Mouse (Mus musculus): ENCODE results near the gene Clip2. TPM values are rescaled to one million over a fixed set of nuclear protein-coding genes. Genes with fewer than 3 reads are reported as not detected.
A peak's percentile ranks its signal among the peaks of the same experiment; 100 is the strongest.

Gene Clip2
- total and polyA plus RNA-seq, 3 experiments: 3.5 to 7.4 TPM; not detected in 1

DNA sequence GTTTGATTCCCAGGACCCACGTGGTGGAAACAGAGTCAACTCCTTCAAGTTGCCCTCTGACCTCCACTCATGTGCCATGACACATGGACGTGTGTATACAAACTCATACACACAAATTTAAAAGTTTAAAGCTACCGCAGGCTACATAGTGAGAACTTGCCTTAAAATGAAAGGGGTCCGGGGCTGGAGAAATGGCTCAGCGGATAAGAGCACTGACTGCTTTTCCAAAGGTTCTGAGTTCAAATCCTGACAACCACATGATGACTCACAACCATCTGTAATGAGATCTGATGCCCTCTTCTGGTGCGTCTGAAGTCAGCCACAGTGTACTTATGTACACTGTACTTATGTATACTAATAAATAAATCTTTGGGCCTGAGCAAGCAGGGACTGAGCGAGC is 93.1 kb downstream of the Clip2 start:
- Histone ChIP-seq H3K79me2 (ENCODE audit: control insufficient read depth, insufficient read depth, low read length, poor library complexity) (peaks cover 15% of the 10 kb centered on the region), H3K4me1 (ENCODE audit: control insufficient read depth in 1 of 2, insufficient read depth in 2 of 2, low read length in 2 of 2) (peaks cover 0 to 26% of the 10 kb centered on the region in 2 experiments; a peak in 2 of 4 replicates), H3K27me3 (ENCODE audit: control insufficient read depth in 1 of 2, insufficient read depth in 2 of 2, low read length in 2 of 2) (no peaks in the 10 kb centered on the region), H3K4me3 (ENCODE audit: control insufficient read depth in 1 of 2, insufficient read depth in 1 of 2, low read depth in 2 of 2, low read length in 2 of 2) (no peak overlapping the region), H3K36me3 (ENCODE audit: control insufficient read depth in 1 of 2, insufficient read depth in 2 of 2, low read length in 2 of 2) (peaks cover 0 to 6% of the 10 kb centered on the region in 2 experiments; a peak in 2 of 4 replicates), H3K27ac (ENCODE audit: control insufficient read depth, low read depth, low read length) (no peak overlapping the region), H3K9me3 (replicated peaks; ENCODE audit: insufficient read depth, low read length) (no peaks in the 10 kb centered on the region), H3K9ac (ENCODE audit: control insufficient read depth, low read depth, low read length, poor library complexity, severe bottlenecking) (no peak overlapping the region)
- no peak for DNase-seq (ENCODE audit: low read depth, low spot score)
- TF ChIP-seq USF1 (IDR thresholded peaks at IDR 0.05; ENCODE audit: low read depth, low read length) (no peak), KAT2A (conservative IDR thresholded peaks at IDR 0.05; ENCODE audit: low read depth, low read length) (no peak)

DNA sequence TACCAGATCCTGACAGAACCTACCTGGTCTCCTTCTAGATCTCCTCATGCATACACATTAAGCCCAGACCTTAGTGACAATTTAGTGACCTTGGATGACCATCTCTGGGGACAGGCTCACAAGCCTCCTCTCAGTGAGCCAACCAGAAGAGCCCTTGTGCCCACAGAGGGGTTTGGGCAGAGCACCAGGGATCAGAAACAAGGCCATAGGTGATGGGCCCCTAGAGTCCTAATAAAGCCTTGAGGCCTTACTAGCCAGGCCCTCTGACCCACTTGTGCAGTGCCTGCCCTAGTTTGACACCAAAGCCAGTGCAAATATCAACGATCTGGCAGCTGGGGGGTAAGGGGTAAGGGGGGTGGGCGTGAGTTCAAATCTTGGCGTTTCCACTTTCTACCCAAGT is 93.8 kb downstream of the Clip2 start:
- TF ChIP-seq CTCF (IDR thresholded peaks at IDR 0.05 in 2 of 3, conservative IDR thresholded peaks at IDR 0.05 in 1 of 3; ENCODE audit: control insufficient read depth in 1 of 3, insufficient read depth in 1 of 3, low read depth in 2 of 3, low read length in 3 of 3, poor library complexity in 1 of 3, severe bottlenecking in 1 of 3) (no peak), RCOR1 (IDR thresholded peaks at IDR 0.05; ENCODE audit: low read depth, low read length) (no peak), ZMIZ1 (IDR thresholded peaks at IDR 0.05; ENCODE audit: low read depth, low read length) (no peak)
- no peaks in the 10 kb centered on the region for H3K9me3 ChIP-seq (replicated peaks; ENCODE audit: insufficient read depth, low read length)
- DNase-seq (ENCODE audit: low read depth, low spot score): no peak

DNA sequence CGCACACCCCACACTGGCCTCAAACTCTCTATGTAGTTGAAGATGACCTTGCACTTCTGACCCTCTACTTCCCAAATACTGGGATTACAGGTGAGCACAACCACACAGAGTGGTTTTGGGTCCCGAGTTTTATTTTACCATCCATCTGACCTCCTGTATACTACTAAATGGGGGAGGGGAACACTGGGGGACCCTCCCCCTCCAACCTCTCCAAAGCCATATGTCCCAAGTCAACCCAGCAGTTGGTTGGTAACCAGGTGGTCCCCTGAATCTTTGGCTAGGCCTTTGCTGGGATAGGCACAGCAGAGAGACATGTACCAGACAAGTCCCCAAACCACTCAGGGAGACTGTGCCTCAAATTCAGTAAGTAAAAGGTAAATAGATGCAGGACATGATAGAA is 94.9 kb downstream of the Clip2 start:
- Histone ChIP-seq H3K27me3 (ENCODE audit: control insufficient read depth in 1 of 2, insufficient read depth in 2 of 2, low read length in 2 of 2) (no peaks in the 10 kb centered on the region), H3K36me3 (ENCODE audit: control insufficient read depth in 1 of 2, insufficient read depth in 2 of 2, low read length in 2 of 2) (peaks cover 0 to 6% of the 10 kb centered on the region in 2 experiments; a peak in 2 of 4 replicates), H3K4me1 (ENCODE audit: control insufficient read depth in 1 of 2, insufficient read depth in 2 of 2, low read length in 2 of 2) (peaks cover 0 to 26% of the 10 kb centered on the region in 2 experiments; a peak in 2 of 4 replicates), H3K79me2 (ENCODE audit: control insufficient read depth, insufficient read depth, low read length, poor library complexity) (peaks cover 15% of the 10 kb centered on the region), H3K27ac (ENCODE audit: control insufficient read depth, low read depth, low read length) (no peak overlapping the region), H3K9ac (ENCODE audit: control insufficient read depth, low read depth, low read length, poor library complexity, severe bottlenecking) (no peak overlapping the region), H3K9me3 (replicated peaks; ENCODE audit: insufficient read depth, low read length) (no peaks in the 10 kb centered on the region), H3K4me3 (ENCODE audit: control insufficient read depth in 1 of 2, insufficient read depth in 1 of 2, low read depth in 2 of 2, low read length in 2 of 2) (no peak overlapping the region)
- TF ChIP-seq SMC3 (IDR thresholded peaks at IDR 0.05; ENCODE audit: low read depth, low read length): no peak
- DNase-seq (ENCODE audit: low read depth, low spot score): no peak

More for the DNA sequence above, 93.8 kb downstream of the Clip2 start:
- H3K36me3 ChIP-seq (ENCODE audit: control insufficient read depth in 1 of 2, insufficient read depth in 2 of 2, low read length in 2 of 2): peaks cover 0 to 6% of the 10 kb centered on the region in 2 experiments; a peak in 2 of 4 replicates
- H3K27ac ChIP-seq (ENCODE audit: control insufficient read depth, low read depth, low read length): no peak overlapping the region
- H3K4me1 ChIP-seq (ENCODE audit: control insufficient read depth in 1 of 2, insufficient read depth in 2 of 2, low read length in 2 of 2): peaks cover 0 to 26% of the 10 kb centered on the region in 2 experiments; a peak in 2 of 4 replicates
- H3K9ac ChIP-seq (ENCODE audit: control insufficient read depth, low read depth, low read length, poor library complexity, severe bottlenecking): no peak overlapping the region
- no peak overlapping the region for H3K4me3 ChIP-seq (ENCODE audit: control insufficient read depth in 1 of 2, insufficient read depth in 1 of 2, low read depth in 2 of 2, low read length in 2 of 2)
- H3K27me3 ChIP-seq (ENCODE audit: control insufficient read depth in 1 of 2, insufficient read depth in 2 of 2, low read length in 2 of 2): no peaks in the 10 kb centered on the region
- H3K79me2 ChIP-seq (ENCODE audit: control insufficient read depth, insufficient read depth, low read length, poor library complexity): peaks cover 15% of the 10 kb centered on the region

DNA sequence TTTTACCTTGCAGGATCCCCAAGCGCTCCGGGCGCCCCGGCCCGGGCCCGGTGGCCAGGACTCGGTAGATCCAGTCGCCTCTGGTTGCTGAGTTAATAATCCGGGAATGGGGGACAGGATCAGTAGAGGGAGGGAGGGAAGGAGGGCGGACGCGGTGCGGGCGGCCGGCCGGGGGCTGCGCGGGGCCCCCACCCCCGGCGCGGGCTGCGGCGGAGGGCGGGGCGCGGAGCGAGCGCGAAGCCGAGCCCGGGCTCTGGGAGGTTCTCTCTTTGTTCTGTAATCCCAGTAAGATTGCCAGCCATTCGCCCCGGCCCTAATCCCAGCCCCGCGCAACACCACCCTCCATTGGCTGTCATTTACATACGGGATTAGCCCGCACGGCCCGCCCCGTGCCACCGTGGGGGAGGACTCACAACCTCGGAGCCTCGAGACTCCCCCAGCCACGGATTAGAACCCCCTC is 95.7 kb downstream of the Clip2 start, which contains the start of gene Gtf2ird1:
Gene Gtf2ird1 (minus strand): TSS at position 214 of the 460 bp plus-strand sequence.
- peak within 1 kb of the TSS; percentile 89 to 93 for H3K4me3 ChIP-seq (ENCODE audit: control insufficient read depth in 1 of 2, insufficient read depth in 1 of 2, low read depth in 2 of 2, low read length in 2 of 2)
- peaks cover 17% of the 10 kb centered on the region for H3K79me2 ChIP-seq (ENCODE audit: control insufficient read depth, insufficient read depth, low read length, poor library complexity)
- peak; percentile 89 for DNase-seq (ENCODE audit: low read depth, low spot score)
- H3K27me3 ChIP-seq (ENCODE audit: control insufficient read depth in 1 of 2, insufficient read depth in 2 of 2, low read length in 2 of 2): no peaks in the 10 kb centered on the region
- peak within 1 kb of the TSS; percentile 92 for H3K9ac ChIP-seq (ENCODE audit: control insufficient read depth, low read depth, low read length, poor library complexity, severe bottlenecking)
- peaks cover 0 to 6% of the 10 kb centered on the region in 2 experiments; a peak in 2 of 4 replicates for H3K36me3 ChIP-seq (ENCODE audit: control insufficient read depth in 1 of 2, insufficient read depth in 2 of 2, low read length in 2 of 2)
- peaks cover 0 to 26% of the 10 kb centered on the region in 2 experiments; a peak in 2 of 4 replicates for H3K4me1 ChIP-seq (ENCODE audit: control insufficient read depth in 1 of 2, insufficient read depth in 2 of 2, low read length in 2 of 2)
- no peaks in the 10 kb centered on the region for H3K9me3 ChIP-seq (replicated peaks; ENCODE audit: insufficient read depth, low read length)
- 0 out of 2 replicates have a peak within 1 kb of the TSS, but pooled peaks have one; percentile 14 for H3K27ac ChIP-seq (ENCODE audit: control insufficient read depth, low read depth, low read length)
- no peak for TF ChIP-seq ZC3H11A (IDR thresholded peaks at IDR 0.05; ENCODE audit: low read depth, low read length)
- 0 out of 2 replicates have a peak, but pooled peaks have one; percentile 25 for TF ChIP-seq NRF1 (IDR thresholded peaks at IDR 0.05; ENCODE audit: insufficient read depth, low read depth, low read length, poor library complexity, severe bottlenecking)
- no peak for TF ChIP-seq RAD21 (IDR thresholded peaks at IDR 0.05; ENCODE audit: low read depth, low read length)
- TF ChIP-seq TCF12 (IDR thresholded peaks at IDR 0.05; ENCODE audit: low read depth, low read length): 0 out of 2 replicates have a peak, but pooled peaks have one; percentile 5
- TF ChIP-seq CHD2 (IDR thresholded peaks at IDR 0.05; ENCODE audit: low read length): no peak
- TF ChIP-seq MEF2A (IDR thresholded peaks at IDR 0.05; ENCODE audit: extremely low read depth, insufficient replicate concordance, low read depth, low read length, poor library complexity, severe bottlenecking): no peak
- no peak for TF ChIP-seq BHLHE40 (IDR thresholded peaks at IDR 0.05; ENCODE audit: borderline replicate concordance, low read depth, low read length)
- no peak for TF ChIP-seq CHD1 (IDR thresholded peaks at IDR 0.05; ENCODE audit: low read depth, low read length)
- TF ChIP-seq USF1 (IDR thresholded peaks at IDR 0.05; ENCODE audit: low read depth, low read length): no peak
- TF ChIP-seq CTCF (IDR thresholded peaks at IDR 0.05 in 2 of 3, conservative IDR thresholded peaks at IDR 0.05 in 1 of 3; ENCODE audit: control insufficient read depth in 1 of 3, insufficient read depth in 1 of 3, low read depth in 2 of 3, low read length in 3 of 3, poor library complexity in 1 of 3, severe bottlenecking in 1 of 3): no peak
- no peak for TF ChIP-seq TBP (IDR thresholded peaks at IDR 0.05; ENCODE audit: low read depth, low read length)
- TF ChIP-seq USF2 (IDR thresholded peaks at IDR 0.05; ENCODE audit: borderline replicate concordance in 1 of 2, insufficient read depth in 1 of 2, low read depth in 1 of 2, low read length in 2 of 2): no peak
- no peak for TF ChIP-seq ELF1 (IDR thresholded peaks at IDR 0.05; ENCODE audit: low read depth, low read length)
- TF ChIP-seq GABPA (IDR thresholded peaks at IDR 0.05; ENCODE audit: low read depth, low read length): no peak

Data from MEL (cell line).